Comparison of ENCODE assay signal across 8 mouse cellular contexts in the genomic region with DNA sequence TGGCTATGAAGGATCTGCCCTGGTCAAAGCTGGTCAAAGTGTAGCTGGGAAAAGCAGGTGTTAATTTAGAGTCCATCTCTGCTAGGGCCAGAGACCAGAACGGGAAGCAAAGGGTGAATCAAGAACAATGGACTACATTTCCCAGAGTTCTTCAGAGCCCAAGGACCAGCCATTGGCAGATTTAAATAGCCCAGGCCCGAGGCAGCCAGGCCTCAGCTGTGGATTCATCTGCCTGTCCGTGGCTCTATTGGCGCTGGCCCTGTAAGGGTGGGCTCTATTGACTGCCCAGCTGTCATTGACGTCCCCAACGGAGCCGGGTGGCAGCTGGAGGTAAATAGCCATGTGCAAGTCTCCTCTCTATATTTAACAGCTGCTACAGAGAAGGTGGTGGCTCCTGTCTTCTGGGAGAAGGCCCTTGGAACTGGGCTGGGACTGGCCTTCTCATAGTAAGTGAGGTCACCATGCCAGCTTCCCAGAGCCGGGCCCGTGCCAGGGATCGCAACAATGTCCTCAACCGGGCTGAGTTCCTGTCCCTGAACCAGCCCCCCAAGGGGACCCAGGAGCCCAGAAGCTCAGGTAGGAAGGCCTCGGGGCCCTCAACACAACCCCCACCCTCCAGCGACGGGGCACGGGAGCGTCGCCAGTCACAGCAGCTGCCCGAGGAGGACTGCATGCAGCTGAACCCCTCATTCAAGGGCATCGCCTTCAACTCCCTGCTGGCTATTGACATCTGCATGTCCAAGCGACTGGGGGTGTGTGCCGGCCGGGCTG. TPM values are rescaled to one million over a fixed set of nuclear protein-coding genes. Genes with fewer than 3 reads are reported as not detected.
DNase-seq lines count a peak whose midpoint lies in the region; ATAC-seq and TF ChIP-seq lines count a peak whose summit lies in the region.

Gene Plpp7, plus strand, starts transcription at position 178 of the 771 bp plus-strand sequence.

- peaks cover 3 to 5% of the 10 kb centered on the region in 2 experiments; a peak in 3 of 4 replicates for H3K4me1 ChIP-seq in CH12.LX (ENCODE audit: control insufficient read depth in 1 of 2, insufficient read depth in 2 of 2)
- peaks cover 12% of the 10 kb centered on the region; the same call in 1 of the 2 replicates for H3K4me1 ChIP-seq in forebrain, embryonic 14.5 days (ENCODE audit: control insufficient read depth, insufficient read depth, low read length)
- peaks cover 9% of the 10 kb centered on the region for H3K4me1 ChIP-seq in heart, embryonic 16.5 days (ENCODE audit: control insufficient read depth, insufficient read depth, low read length)
- peaks cover 15% of the 10 kb centered on the region for H3K4me1 ChIP-seq in liver, embryonic 11.5 days (replicated peaks; ENCODE audit: control insufficient read depth, insufficient read depth, low read length)
- peaks cover 10% of the 10 kb centered on the region for H3K4me1 ChIP-seq in midbrain, postnatal 0 days (ENCODE audit: insufficient read depth, low read length)
- H3K4me1 ChIP-seq in testis, adult 2 months (ENCODE audit: control insufficient read depth, insufficient read depth, low read length) = peaks cover 8% of the 10 kb centered on the region

- no peaks in the 10 kb centered on the region for H3K79me2 ChIP-seq in CH12.LX (replicated peaks; ENCODE audit: control insufficient read depth, extremely low read depth, insufficient read depth, poor library complexity, severe bottlenecking)

- in situ Hi-C loops in CH12.LX (cut with MboI; ENCODE audit: low pct_ligation_motif_present, low pct_unique_long_range_greater_than_20kb, low sequenced_read_pairs) = no loop called here

- no peak for TF ChIP-seq RAD21 in CH12.LX (IDR thresholded peaks at IDR 0.05; ENCODE audit: low read depth, low read length)

- dilution Hi-C loops in CH12.LX (cut with MboI; ENCODE audit: extremely low pct_ligation_motif_present, extremely low pct_unique_long_range_greater_than_20kb, low sequenced_read_pairs) = no loop called here

- no peaks in the 10 kb centered on the region for H3K36me3 ChIP-seq in CH12.LX (replicated peaks in 1 of 2; ENCODE audit: control insufficient read depth in 1 of 2, insufficient read depth in 1 of 2, low read length in 1 of 2)
- no peaks in the 10 kb centered on the region for H3K36me3 ChIP-seq in forebrain, embryonic 14.5 days (ENCODE audit: control insufficient read depth, insufficient read depth, low read length)
- peaks cover 2% of the 10 kb centered on the region for H3K36me3 ChIP-seq in heart, embryonic 16.5 days (ENCODE audit: control insufficient read depth, insufficient read depth)
- no peaks in the 10 kb centered on the region for H3K36me3 ChIP-seq in liver, embryonic 11.5 days (ENCODE audit: control insufficient read depth, insufficient read depth, low read length)
- H3K36me3 ChIP-seq in midbrain, postnatal 0 days (ENCODE audit: insufficient read depth, low read length) = peaks cover 3% of the 10 kb centered on the region; the same call in 1 of the 2 replicates
- no peaks in the 10 kb centered on the region for H3K36me3 ChIP-seq in testis, adult 2 months (ENCODE audit: control insufficient read depth, insufficient read depth, low read length)

- no peak for TF ChIP-seq CTCF in CH12.LX (conservative IDR thresholded peaks at IDR 0.05 in 1 of 2, IDR thresholded peaks at IDR 0.05 in 1 of 2; ENCODE audit: low read depth in 2 of 2, low read length in 2 of 2)
- TF ChIP-seq CTCF in midbrain, postnatal 0 days (IDR thresholded peaks at IDR 0.05) = no peak
- TF ChIP-seq CTCF in testis, adult 2 months (IDR thresholded peaks at IDR 0.05; ENCODE audit: control insufficient read depth, insufficient read depth, insufficient replicate concordance, low read depth, low read length) = no peak

- 55% methylated on average over 22 of the region's 22 CpGs for WGBS in forebrain, embryonic 14.5 days
- 41% methylated on average over 22 of the region's 22 CpGs for WGBS in heart, embryonic 16.5 days
- WGBS in liver, embryonic 11.5 days = 57% methylated on average over 22 of the region's 22 CpGs
- WGBS in midbrain, postnatal 0 days = 33% methylated on average over 22 of the region's 22 CpGs

- H3K4me3 ChIP-seq in CH12.LX (replicated peaks in 1 of 3; ENCODE audit: low read depth in 2 of 3, low read length in 2 of 3, poor library complexity in 1 of 3) = no peak within 1 kb of the TSS
- peak within 1 kb of the TSS; percentile 30 for H3K4me3 ChIP-seq in forebrain, embryonic 14.5 days (ENCODE audit: low read depth, low read length)
- peak within 1 kb of the TSS; percentile 64 for H3K4me3 ChIP-seq in heart, embryonic 16.5 days (ENCODE audit: low read length)
- peak within 1 kb of the TSS; percentile 34 for H3K4me3 ChIP-seq in liver, embryonic 11.5 days (ENCODE audit: low read depth, low read length)
- H3K4me3 ChIP-seq in midbrain, postnatal 0 days (ENCODE audit: low read depth, low read length) = peak within 1 kb of the TSS; percentile 60
- H3K4me3 ChIP-seq in testis, adult 2 months (ENCODE audit: control insufficient read depth, low read depth, low read length) = peak within 1 kb of the TSS; percentile 17

- ATAC-seq in cerebellum, adult (ENCODE audit: insufficient number of reproducible peaks, low FRiP score, low TSS enrichment) = peak; percentile 96
- ATAC-seq in forebrain, embryonic 14.5 days = peak; percentile 93
- peak; percentile 89 for ATAC-seq in heart, embryonic 16.5 days (replicated peaks; ENCODE audit: extremely low read depth, insufficient read depth, low FRiP score)
- peak; percentile 46 for ATAC-seq in liver, embryonic 11.5 days (replicated peaks; ENCODE audit: low FRiP score)
- ATAC-seq in midbrain, postnatal 0 days (ENCODE audit: low FRiP score) = peak; percentile 89

- no peak within 1 kb of the TSS for H3K4me2 ChIP-seq in CH12.LX (ENCODE audit: insufficient read depth, low read depth, poor library complexity, severe bottlenecking)
- peak within 1 kb of the TSS; percentile 59 for H3K4me2 ChIP-seq in forebrain, embryonic 14.5 days (ENCODE audit: low read length)
- H3K4me2 ChIP-seq in heart, embryonic 16.5 days (ENCODE audit: low read depth, low read length) = peak within 1 kb of the TSS; percentile 70
- peak within 1 kb of the TSS; percentile 60 for H3K4me2 ChIP-seq in liver, embryonic 11.5 days
- H3K4me2 ChIP-seq in midbrain, postnatal 0 days (ENCODE audit: low read depth, low read length, poor library complexity, severe bottlenecking) = peak within 1 kb of the TSS; percentile 89

- H3K9ac ChIP-seq in CH12.LX (ENCODE audit: insufficient read depth, low read depth) = no peak within 1 kb of the TSS
- H3K9ac ChIP-seq in forebrain, embryonic 14.5 days (ENCODE audit: low read length) = peak within 1 kb of the TSS; percentile 68
- peak within 1 kb of the TSS; percentile 84 for H3K9ac ChIP-seq in heart, embryonic 16.5 days (ENCODE audit: low read length)
- peak within 1 kb of the TSS; percentile 55 for H3K9ac ChIP-seq in liver, embryonic 11.5 days (ENCODE audit: low read depth, low read length)
- peak within 1 kb of the TSS; percentile 82 for H3K9ac ChIP-seq in midbrain, postnatal 0 days (replicated peaks; ENCODE audit: low read length, poor library complexity, severe bottlenecking)

- H3K27ac ChIP-seq in CH12.LX (ENCODE audit: insufficient read depth, low read depth) = no peak within 1 kb of the TSS
- peak within 1 kb of the TSS; percentile 56; the same call in 1 of the 2 replicates for H3K27ac ChIP-seq in forebrain, embryonic 14.5 days (ENCODE audit: low read depth, low read length)
- H3K27ac ChIP-seq in heart, embryonic 16.5 days (ENCODE audit: low read length) = peak within 1 kb of the TSS; percentile 87
- 0 out of 2 replicates have a peak within 1 kb of the TSS, but pooled peaks have one; percentile 5 for H3K27ac ChIP-seq in liver, embryonic 11.5 days (ENCODE audit: low read depth, low read length)
- peak within 1 kb of the TSS; percentile 79 for H3K27ac ChIP-seq in midbrain, postnatal 0 days (ENCODE audit: low read depth, low read length)
- H3K27ac ChIP-seq in testis, adult 2 months (ENCODE audit: control insufficient read depth, insufficient read depth, low read depth, low read length) = 0 out of 2 replicates have a peak within 1 kb of the TSS, but pooled peaks have one; percentile 15

- peaks cover 6% of the 10 kb centered on the region for H3K9me3 ChIP-seq in CH12.LX (replicated peaks; ENCODE audit: low read length)
- H3K9me3 ChIP-seq in forebrain, embryonic 14.5 days (replicated peaks; ENCODE audit: control insufficient read depth, low read length) = no peaks in the 10 kb centered on the region
- H3K9me3 ChIP-seq in heart, embryonic 16.5 days (replicated peaks; ENCODE audit: control insufficient read depth, low read length) = peaks cover 2% of the 10 kb centered on the region; the same call in 1 of the 2 replicates
- peaks cover 1% of the 10 kb centered on the region; the same call in 1 of the 2 replicates for H3K9me3 ChIP-seq in liver, embryonic 11.5 days (ENCODE audit: control insufficient read depth, low read length)
- H3K9me3 ChIP-seq in midbrain, postnatal 0 days (ENCODE audit: low read length) = no peaks in the 10 kb centered on the region

- no peak for TF ChIP-seq POLR2A in CH12.LX (IDR thresholded peaks at IDR 0.05; ENCODE audit: low read depth, low read length)
- 0 out of 2 replicates have a peak, but pooled peaks have one; percentile 41 for TF ChIP-seq POLR2A in testis, adult 2 months (IDR thresholded peaks at IDR 0.05; ENCODE audit: control insufficient read depth, low read depth, low read length)

- TF ChIP-seq EP300 in CH12.LX (IDR thresholded peaks at IDR 0.05; ENCODE audit: low read length) = no peak

- DNase-seq in CH12.LX (ENCODE audit: extremely low read depth) = no peak
- peak; percentile 86 for DNase-seq in forebrain, embryonic 14.5 days (ENCODE audit: low spot score)
- DNase-seq in kidney, postnatal 25 days = peak; percentile 52 to 79
- peak; percentile 49 for DNase-seq in liver, embryonic 11.5 days (ENCODE audit: low spot score)
- peak; percentile 95 for DNase-seq in midbrain, postnatal 0 days (ENCODE audit: low spot score)

- H3K27me3 ChIP-seq in CH12.LX (replicated peaks) = peaks cover 37% of the 10 kb centered on the region
- H3K27me3 ChIP-seq in forebrain, embryonic 14.5 days (replicated peaks; ENCODE audit: control insufficient read depth, insufficient read depth, low read length) = no peaks in the 10 kb centered on the region
- no peaks in the 10 kb centered on the region for H3K27me3 ChIP-seq in heart, embryonic 16.5 days (ENCODE audit: control insufficient read depth, insufficient read depth, low read length)
- H3K27me3 ChIP-seq in liver, embryonic 11.5 days (replicated peaks; ENCODE audit: control insufficient read depth, insufficient read depth, low read length) = no peaks in the 10 kb centered on the region
- H3K27me3 ChIP-seq in midbrain, postnatal 0 days (ENCODE audit: insufficient read depth, low read length) = no peaks in the 10 kb centered on the region
- no peaks in the 10 kb centered on the region for H3K27me3 ChIP-seq in testis, adult 2 months (ENCODE audit: control insufficient read depth, insufficient read depth, low read length)

RNA-seq across cellular contexts. Expression of gene Plpp7, which starts in this region (rescaled TPM):
- total RNA-seq in CH12.LX (2012; rRNA removed) (0.13 and 0.25 TPM in 2 replicates), CH12.LX (2014; rRNA removed) (0.19 TPM in 1 of 2 replicates, not detected in the other)
- not detected in 2 replicates for polyA plus RNA-seq in CH12.LX (2012; ENCODE audit: insufficient read length, low read depth)
- polyA plus RNA-seq in forebrain, embryonic 14.5 days (2014; fragmentation: Nextera tagmentation; extraction: Ambion mirVana) = 11.3 and 16.1 TPM in 2 replicates
- 19.7 and 21.4 TPM in 2 replicates for polyA plus RNA-seq in heart, embryonic 16.5 days (2015; fragmentation: Nextera tagmentation; extraction: Ambion mirVana)
- 5.3 TPM in 2 replicates for polyA plus RNA-seq in liver, embryonic 11.5 days (2014; fragmentation: Nextera tagmentation; extraction: Ambion mirVana)
- total RNA-seq in midbrain, postnatal 0 days (2014; rRNA removed) = 31.2 and 47.0 TPM in 2 replicates
- polyA plus RNA-seq in midbrain, postnatal 0 days (2015; fragmentation: Nextera tagmentation; extraction: Ambion mirVana) = 24.9 and 29.0 TPM in 2 replicates
- polyA plus RNA-seq in testis, adult 2 months (2012; rRNA removed) = 4.6 and 4.7 TPM in 2 replicates

Comparison
In these comparisons a context has a peak if more than half of its experiments do, and no peak if none do; other contexts are left out.
1. RNA of gene Plpp7 (total RNA-seq): 31.2 to 47.0 TPM in midbrain, postnatal 0 days; 0.13 to 0.25 TPM in CH12.LX; every median in the first group is over 10 times any median in the second.
2. H3K4me3 ChIP-seq: peak in forebrain, embryonic 14.5 days (single experiment), heart, embryonic 16.5 days (single experiment), liver, embryonic 11.5 days (single experiment), midbrain, postnatal 0 days (single experiment) and testis, adult 2 months (single experiment); none in CH12.LX (0 of 3).
3. ATAC-seq: peak in every context shown above with its lines; median percentile 96 in cerebellum, adult; 93 in forebrain, embryonic 14.5 days; 89 in heart, embryonic 16.5 days; 89 in midbrain, postnatal 0 days; 46 in liver, embryonic 11.5 days.